Mouse (Mus musculus): ENCODE measurements around the gene Cnnm3.

Gene Cnnm3

GRCm38 (mm10) chr1:36574196-36574955 is 62.7 kb downstream of the Cnnm3 start:
- DNase-seq (ENCODE audit: low read depth, low spot score), result no peak

- DNase-seq (ENCODE audit: low read depth, low spot score), result no peak
Observed at GRCm38 (mm10) chr1:36575347-36575746, 63.7 kb downstream of the Cnnm3 start.

GRCm38 (mm10) chr1:36576991-36577675 is 65.5 kb downstream of the Cnnm3 start:
- DNase-seq (ENCODE audit: low read depth, low spot score), result no peak
